Mouse (Mus musculus): ENCODE results near the gene Raet1e.
"Not testable (repeated sequence)": the region's sequence is repeated elsewhere in the genome, so short reads cannot be mapped to it uniquely, and the experiment has no call there.

The Raet1e gene

DNA sequence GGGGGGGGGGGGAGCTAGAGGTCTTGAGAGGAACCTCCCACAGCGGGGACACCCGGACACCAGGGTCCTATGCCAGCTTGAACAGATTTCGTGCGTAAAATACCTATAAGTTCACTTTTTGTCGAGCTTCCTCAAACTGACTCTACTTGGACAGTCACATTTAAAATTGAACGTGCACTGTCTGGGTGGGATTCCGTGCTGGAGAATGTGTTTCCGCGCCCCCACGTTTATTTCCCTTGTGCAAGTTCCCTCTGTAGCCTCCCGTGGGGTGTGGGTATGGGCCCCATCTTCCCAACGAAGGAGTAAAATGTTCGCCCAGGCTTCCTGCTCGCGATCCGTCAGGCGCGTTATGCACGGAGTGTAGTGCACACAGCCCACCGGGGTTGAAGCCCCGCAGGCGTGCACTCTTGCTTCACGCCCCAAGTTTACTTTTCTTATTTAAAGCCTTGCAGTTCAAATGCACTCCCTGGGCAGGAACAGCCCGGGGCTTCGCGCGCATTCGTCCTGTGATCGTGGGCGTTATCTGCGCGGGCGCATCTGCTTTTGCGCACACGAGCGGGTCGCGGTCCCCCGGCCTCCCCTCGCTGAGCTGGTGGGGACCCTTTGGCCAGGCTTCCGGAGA, 115.4 kb downstream of the Raet1e start:
- no peak for DNase-seq (ENCODE audit: low spot score)

DNA sequence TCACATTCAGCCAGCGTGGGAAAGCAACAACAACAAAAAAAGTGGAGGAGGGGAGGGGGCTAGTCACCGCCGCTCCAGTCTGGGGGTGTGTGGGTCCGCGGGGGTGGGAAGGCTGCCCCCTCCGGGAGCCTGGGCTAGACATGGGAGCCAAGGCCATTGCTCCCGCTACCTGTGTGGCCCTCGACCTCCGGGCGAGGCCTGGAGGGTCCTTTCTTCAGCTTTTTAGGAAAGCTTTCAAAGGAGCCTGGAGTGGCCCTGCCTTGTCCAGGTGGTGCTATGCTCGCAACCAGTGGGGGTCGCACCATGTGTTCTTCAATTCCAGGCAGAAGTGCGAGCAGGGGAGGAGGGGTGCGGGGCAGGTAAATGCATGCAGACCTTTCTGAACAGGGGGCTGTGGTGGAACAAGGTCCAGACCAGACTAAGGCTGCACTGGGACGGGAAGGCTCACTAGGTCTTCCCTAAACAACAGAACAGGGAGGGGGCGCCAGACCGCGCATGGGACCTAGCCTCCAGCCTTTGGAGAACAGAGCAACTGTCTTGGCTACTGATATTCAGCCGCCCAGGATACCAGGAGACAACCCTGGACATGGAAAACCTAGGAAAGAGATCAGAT, 116.2 kb downstream of the Raet1e start:
- DNase-seq (ENCODE audit: low spot score): no peak

DNA sequence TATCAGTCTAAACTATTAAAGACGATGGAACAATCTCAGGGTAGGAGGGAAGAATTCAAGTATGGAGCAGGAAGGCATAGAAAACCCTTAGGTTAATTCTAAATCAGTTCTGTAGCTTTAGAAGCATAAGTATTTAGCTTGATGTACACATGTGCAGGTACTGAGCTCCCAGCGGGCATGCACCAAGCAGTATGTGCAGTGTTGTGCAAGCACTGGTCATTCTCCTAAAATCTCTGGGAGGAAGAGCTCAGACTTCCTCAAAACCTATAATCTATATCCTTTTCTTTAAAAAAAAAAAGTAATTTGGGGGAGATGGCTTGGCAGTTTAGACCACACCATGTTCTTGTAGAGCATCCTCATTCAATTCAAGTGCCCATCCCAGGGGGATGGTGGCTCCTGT, 120.1 kb downstream of the Raet1e start:
- not testable (repeated sequence) for DNase-seq (ENCODE audit: low spot score)

DNA sequence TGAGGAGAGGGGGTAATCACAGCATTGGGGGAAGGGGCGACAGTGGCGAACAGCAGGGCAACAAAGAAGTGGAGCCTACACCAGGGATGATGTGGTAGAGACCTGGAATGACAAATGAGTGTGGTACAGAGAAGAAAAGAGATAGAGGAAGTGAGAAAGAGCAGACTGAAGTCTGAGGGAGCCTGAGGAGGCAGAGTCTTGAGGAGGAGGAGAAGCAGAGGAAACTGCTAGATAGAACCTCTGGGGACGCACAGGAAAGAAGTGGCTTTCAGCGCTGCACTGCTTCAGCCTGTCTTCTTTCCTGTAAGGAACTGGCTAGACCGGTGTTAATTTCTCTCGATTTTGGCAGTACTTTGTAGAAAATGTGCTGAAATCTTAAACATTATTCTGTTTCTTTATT, 124.4 kb downstream of the Raet1e start:
- DNase-seq (ENCODE audit: low spot score): no peak

DNA sequence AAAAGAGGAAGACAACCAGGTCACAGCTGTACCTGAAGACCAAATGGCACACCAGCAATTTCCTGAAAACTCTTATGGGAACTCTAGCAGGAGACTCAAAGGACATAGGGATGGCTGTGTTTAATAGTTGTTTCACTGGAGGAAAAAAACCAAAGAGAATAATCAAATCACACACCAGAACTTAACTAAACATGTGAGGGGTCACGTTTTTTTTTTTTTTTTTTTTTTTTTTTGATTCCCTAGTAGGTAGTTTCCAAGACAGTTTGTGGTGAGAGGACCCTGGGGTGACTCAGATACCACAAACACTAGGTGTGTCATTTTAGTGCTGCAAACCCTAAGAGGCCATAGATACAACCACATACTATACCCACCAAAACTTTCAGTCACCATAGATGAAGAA, 137.3 kb downstream of the Raet1e start:
- no peak for DNase-seq (ENCODE audit: low spot score)

DNA sequence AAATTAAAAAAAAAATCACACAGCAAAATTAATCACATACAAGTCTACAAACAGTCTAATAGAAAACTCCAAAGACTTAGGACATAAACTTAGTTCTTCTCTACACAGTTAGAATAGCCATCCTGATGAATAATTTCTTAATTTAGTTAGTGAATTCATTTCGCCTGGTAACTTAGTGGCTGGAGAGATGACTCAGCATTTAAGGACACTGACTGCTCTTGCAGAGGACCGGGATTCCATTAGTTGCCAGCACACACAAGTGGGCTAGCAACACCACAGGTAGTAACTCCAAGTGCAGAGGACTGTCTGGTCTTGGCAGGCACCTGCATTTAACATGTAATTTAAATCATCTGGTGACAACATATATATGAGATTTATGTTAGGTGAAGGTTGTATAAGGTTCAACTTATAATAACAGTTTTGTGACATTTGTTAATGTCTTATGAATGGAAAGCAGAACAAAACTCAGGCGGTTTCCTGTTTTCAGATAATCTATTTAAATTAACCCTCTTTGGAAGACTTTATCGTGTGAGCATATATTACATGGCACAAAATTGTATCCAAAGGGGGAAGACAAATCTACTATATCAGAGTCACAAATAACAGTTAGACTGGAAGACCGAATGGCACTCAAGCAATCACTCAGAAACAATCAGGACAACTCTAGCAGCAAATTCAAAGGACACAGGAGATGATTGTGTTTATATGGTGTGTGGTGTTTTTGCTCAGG, 138.8 kb downstream of the Raet1e start:
- no peak for DNase-seq (ENCODE audit: low spot score)

DNA sequence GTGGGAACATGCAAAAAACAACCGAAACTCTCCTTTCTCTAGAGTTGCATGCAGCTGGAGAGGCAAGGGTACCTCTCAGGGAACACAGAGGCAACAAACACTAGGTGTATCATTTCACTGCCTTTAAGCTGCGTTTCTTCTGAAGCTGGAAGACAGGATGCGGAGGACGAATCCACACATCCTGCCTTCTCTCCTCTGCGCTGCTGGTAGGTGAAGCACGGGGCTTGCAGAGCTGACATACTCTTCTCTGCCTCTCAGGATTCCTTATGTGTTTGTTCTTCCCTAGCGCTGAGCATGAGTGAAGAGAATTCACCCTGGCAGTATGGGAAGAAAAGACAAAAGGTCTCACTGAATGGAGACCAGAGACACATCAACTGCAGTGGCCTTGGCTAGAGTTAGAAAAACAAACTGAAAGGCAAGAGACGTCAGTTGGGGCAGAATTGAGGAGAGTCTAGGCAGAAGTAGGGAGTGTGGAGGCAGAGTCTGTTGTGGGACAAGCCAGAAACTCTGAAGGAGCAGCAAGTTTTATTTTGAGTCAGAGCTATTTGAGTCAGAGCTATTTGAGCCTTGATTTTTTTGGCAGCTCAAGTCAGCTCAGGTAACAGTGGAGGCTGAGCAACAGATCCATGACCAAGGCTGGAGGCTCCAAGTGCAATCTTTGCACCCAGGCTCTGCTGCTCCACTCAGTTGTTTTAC, 139.5 kb downstream of the Raet1e start:
- DNase-seq (ENCODE audit: low spot score): no peak

DNA sequence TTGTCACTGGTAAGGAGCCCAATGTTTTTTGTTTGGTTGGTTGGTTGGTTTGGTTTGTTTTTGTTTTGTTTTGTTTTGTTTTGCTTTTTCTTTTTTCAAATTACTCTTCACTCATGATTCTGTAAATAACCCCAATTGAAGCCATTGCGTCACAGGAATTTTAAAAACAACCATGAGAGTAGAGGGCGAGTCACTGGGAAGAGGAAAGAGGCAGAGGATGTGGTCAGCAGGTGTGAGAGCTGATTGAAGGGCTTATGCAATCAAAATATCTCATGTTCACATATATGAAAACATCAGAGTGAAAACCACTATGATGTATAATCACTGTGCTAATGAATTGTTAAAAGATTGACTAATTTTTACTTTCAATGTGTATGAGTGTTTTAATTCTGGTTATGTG, 141.0 kb downstream of the Raet1e start:
- DNase-seq (ENCODE audit: low spot score): no peak

DNA sequence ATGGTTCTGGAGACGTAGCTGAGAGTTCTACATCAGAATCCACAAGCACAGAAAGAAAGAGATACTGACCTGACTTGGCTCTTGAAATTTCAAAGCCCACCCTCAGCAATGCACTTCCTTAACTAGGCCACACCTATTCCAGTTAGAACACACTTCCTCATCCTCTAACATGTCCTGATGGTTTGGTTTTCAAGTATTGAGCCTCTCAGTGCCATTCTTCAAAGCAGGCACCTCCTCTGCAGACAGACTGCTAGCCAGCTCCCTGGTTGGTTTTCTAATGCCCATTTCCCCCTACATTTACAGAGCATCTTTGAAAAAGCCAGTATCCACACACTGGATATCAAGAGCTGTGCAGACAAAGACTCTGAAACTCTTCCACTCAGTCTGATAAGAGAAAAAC, 143.3 kb downstream of the Raet1e start:
- no peak for DNase-seq (ENCODE audit: low spot score)

DNA sequence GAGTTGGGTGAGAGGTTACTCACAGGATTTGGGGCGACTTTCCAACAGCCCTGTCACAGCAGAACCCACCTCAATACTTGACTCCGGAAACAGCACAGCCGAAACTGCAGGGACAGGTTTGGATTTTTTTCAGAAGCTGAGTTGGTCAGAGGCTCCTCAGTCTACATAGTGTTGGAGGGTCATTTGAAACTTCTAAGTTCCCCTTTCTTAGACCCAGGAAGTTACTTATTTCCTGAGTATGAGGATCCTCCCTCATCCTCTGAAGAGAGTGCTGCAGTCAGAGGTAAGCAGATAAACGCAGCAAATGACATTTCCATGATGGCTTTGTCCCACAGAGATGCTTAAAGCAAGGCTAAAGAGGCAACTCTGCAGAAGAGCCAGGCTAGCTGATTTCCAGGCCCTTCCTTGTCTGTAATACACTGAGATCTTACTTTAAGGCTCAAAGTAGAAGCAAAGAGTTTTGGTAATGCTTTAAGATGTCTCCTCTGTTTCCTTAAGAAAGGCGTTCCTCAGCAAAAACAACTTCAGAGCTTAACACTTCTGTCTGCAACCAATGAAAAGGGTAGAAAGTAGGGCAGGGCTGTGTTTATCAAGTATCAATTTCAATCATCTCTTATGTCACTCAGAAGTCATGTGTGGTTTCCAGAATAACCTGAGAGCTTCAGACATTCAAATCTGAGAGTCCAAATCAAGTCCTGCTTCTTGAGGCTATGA, 144.1 kb downstream of the Raet1e start:
- DNase-seq (ENCODE audit: low spot score): no peak

DNA sequence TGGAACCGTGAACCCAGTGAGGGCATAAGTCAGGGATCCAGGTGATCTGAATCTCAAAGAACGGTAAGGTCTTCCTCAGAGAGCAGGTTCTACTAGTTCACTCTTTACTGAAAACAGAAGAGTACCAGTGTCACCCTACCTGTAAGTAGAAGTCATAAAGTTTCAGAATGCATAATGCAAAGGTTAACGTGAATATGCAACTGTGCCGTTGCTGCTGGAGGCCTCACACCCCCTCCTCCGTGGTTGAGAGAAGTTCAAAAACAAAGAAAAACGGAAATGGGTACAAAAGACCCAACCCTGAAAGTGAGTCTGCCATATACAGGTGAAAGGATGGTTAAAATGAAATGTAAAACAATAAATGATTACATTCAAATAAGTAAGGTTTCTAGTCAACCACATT, 145.4 kb downstream of the Raet1e start:
- DNase-seq (ENCODE audit: low spot score): no peak

DNA sequence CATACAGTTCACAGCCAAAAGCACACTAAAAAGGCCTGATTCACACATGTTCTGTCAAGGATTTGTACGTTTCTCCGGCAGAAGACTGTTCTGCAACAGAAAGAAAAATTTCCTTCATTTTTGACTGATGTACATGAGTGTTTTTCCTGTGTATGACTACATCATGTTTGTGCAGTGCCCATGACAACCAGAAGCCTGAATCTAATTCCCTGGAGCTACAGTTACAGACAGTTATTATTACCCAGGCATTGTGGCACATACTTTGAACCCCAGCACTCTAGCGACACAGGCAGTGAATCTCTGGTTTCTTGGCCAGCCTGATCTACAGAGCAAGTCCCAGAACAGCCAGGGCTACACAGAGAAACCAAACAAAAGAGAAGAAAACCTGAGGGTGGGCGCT, 147.4 kb downstream of the Raet1e start:
- DNase-seq (ENCODE audit: low spot score): no peak

DNA sequence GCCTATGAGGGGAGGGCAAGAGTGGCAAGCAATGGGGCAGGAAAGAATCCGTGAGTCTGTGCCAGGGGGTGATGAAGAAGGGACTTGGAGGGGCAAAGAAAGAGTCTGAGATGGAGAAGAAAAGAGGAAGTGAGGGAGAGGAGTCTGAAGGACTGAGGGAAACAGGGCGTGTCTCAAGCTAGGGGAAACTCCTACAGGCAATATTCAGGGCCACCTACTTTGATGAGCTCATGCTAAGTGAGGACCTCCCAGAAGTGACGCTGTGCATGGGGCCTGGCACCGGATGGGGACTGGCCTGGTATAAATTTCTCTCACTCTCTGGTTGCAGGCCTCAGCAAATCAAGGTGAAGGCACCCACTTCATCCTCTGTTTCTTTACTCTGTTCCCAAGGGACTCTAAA, 148.1 kb downstream of the Raet1e start:
- DNase-seq (ENCODE audit: low spot score): no peak

DNA sequence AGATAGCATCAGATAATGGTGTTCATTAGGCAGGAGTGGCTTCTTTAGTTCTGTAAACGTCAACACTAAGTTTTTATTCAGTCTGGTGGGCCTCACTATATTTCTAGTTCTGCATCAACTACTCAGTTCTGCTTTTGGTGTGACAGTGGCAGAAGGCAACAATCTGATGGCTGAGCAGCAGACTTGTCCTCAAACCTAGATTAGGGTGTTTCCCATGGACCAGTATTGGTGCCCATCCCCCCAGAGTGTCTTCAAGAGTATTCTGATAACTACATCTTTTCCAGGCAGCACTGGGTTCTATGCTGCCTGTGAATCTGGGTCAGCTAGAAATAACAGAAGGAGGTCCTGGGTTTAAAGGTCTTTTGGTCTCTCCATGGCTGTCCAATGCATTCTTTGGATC, 149.9 kb downstream of the Raet1e start:
- no peak for DNase-seq (ENCODE audit: low spot score)

DNA sequence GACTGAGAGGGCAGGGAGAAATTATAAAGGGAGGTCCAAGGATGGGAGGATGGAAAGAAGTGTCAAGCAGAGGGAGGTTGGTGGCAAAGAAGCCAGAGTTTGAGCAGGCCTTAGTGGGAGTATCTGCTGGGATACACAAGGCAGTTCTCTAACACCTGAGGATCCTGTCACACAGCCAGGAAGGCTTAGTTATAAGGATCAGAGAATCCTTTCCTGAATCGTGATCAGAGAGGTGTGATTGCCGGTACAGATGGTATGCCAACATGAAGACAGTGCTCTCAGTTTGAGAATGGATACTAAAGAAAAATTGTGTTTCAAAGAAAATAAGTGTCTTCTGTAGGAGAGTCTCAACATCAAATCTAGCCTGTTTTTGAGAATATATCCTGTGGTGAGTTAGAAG, 164.5 kb downstream of the Raet1e start:
- no peak for DNase-seq (ENCODE audit: low spot score)

DNA sequence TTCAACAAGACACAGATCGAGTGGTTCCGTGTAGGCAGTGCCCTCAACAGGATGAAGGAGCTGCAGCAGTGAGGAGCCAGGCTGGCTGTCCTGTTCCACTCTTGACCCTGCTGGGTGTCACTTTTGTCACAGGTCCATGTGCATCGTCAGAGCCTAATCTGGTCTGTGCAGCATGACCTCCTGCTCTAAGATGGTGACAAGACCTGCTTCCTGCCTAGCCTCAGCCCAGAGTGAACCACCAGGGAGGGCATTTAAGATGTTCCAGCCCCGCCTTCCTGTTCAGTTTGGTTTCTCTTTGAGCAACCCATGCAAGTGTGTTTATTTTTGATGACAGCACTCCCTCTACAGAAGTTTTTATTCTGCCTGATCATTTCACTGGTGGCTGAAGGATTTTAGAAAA, 187.4 kb downstream of the Raet1e start:
- DNase-seq (ENCODE audit: low spot score): not testable (repeated sequence)

DNA sequence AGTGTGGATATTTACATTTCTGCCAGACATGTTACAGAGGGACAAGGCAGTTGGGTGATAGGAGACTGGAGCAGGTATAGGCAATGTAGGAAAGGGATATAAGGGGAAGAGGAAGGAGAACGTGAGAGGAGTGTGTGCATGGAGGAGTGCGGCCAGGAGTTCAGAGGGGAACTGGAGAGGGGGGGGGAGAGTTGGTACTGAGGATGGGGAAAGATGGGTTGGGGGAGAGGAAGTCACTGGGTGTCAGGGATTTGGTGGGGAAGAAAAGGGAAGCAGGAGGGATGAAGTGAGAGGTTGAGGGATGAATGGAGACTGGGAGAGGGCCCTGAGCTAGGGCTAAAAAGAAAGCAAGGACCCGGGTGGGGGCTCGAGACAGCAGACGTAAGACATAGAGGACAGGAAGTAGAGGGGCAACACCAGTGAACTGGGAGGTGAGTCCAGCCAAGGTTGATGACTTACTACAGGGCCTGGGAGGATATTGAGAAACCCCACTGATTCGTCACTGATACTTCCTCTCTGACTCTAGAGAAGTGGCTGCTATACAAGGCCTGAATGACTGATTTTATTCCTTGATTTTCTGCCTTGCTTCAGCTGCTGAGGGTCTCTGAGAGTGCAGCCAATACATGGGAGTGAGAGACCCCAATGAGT, 195.3 kb downstream of the Raet1e start:
- DNase-seq (ENCODE audit: low spot score): not testable (repeated sequence)

DNA sequence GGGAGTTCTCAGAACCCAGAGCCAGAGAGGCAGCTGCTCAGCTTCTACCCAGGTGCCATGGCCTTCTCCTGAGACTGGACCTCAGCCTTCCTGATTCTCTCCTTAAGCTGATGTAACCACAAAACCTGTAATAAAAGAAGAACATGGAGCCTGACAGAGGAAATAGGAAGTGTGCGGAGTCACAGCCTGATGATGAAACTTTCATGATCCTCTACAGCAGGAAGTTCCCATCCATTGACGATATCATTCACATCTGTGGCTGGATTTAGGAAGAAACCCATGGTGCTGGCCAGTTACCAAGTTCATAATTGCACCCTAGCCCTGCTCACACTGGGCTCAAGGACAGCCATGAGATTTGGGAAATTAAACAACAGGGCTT, 195.8 kb downstream of the Raet1e start:
- DNase-seq (ENCODE audit: low spot score): not testable (repeated sequence)

DNA sequence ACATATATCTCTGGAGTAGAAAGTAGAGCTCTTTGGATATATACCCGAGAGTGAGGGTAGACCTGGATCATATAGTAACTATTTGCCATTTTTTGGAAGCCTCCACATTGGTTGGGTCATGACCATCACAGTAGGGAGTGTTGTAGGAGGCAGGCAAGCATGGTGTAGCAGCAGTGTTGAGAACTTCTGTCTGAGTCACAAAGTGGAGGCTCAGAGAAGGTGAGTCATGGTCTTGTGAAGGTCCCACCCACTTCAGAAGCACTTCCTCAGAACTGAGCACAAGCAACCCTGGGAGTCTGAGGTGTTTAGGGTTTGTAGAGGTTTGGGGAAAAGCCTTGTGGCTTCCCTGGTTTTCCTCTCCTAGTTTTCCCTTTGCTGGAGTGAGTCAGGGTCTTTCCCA, 199.0 kb downstream of the Raet1e start:
- not testable (repeated sequence) for DNase-seq (ENCODE audit: low spot score)

DNA sequence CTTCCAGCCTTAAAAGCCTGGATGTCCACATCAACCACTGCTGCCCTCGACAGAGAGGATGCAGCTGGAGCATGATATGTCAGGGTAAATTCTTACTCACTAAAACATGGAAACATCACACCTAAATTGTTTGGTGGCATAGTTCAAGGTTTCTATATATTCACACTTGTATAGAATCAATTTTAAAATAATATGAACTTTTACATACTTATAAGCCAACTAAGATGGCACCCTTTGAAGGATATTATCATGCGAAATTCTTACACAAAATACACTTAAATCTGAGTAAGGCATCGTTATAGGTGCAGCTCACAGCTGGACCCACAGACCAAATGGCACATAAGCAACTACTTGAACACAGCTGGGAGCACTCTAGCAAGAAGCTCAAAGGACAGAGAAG, 201.9 kb downstream of the Raet1e start, which contains the start of gene Raet1d:
TSS of gene Raet1d (plus strand) at position 301 of the 400 bp plus-strand sequence.
- DNase-seq (ENCODE audit: low spot score): not testable (repeated sequence)

DNA sequence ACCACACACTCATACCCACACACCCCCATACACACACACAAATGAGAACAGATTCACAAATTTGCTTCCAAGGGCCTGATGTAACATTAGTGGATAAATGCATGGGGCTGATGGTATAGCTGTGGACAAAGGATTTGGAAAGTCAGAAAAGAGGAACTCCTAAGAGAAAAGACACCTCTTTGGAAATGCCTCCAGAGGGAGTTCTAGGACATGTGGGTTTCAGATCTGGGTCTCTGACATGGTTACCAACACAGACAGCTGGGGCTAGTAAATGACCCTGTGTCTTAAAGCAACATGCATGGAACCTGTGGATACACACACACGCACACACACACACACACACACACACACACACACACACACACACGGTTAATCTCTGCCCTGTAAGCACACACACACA, 202.6 kb downstream of the Raet1e start:
- not testable (repeated sequence) for DNase-seq (ENCODE audit: low spot score)
